Mouse (Mus musculus) small intestine, adult 2 months (tissue): ENCODE results near the gene Rbm34.
A peak's percentile ranks its signal among the peaks of the same experiment; 100 is the strongest.

ENCODE experiments used
- CTCF ChIP-seq: fragments of 200-500 bp; IDR thresholded peaks from 2 replicates; pipeline ENCODE4 v1.5.1; 2012; ENCODE audit warnings: low read depth, mild to moderate bottlenecking, control low read depth, inconsistent platforms, low read length, moderate library complexity, mixed read lengths; ENCODE audit not compliant: insufficient replicate concordance, insufficient read length; ENCODE audit errors: extremely low read depth
- POLR2A ChIP-seq: fragments of 200-500 bp; IDR thresholded peaks from 2 replicates; pipeline ENCODE4 v1.6.1; 2012; ENCODE audit warnings: low read depth, mild to moderate bottlenecking, control low read depth, inconsistent platforms, low read length, moderate library complexity

GRCm38 (mm10) chr8:126917179-126917905 lies 53.5 kb downstream of the Rbm34 start:
- TF ChIP-seq CTCF (0 out of 2 replicates have a peak, but pooled peaks have one; percentile 18), POLR2A (no peak)
